Mouse (Mus musculus) myocyte (in vitro differentiated cells): ENCODE measurements around the gene Mau2.

Experiments
- CEBPB ChIP-seq: IDR thresholded peaks from 2 replicates; pipeline ENCODE4 v1.6.1; 2011; ENCODE audit warnings: mild to moderate bottlenecking, moderate library complexity; ENCODE audit not compliant: poor library complexity, insufficient read depth, severe bottlenecking
- E2F4 ChIP-seq: IDR thresholded peaks from one replicate; pipeline ENCODE4 v1.6.1; 2011; ENCODE audit warnings: mild to moderate bottlenecking, control low read depth, moderate library complexity; ENCODE audit not compliant: insufficient read depth
- MAX ChIP-seq: IDR thresholded peaks from one replicate; pipeline ENCODE4 v1.6.1; 2011; ENCODE audit warnings: low read depth, mild to moderate bottlenecking, control low read depth
- MYOD1 ChIP-seq, 3 experiments: IDR thresholded peaks; one replicate each; pipeline ENCODE4 v1.6.1; 2011; ENCODE audit warnings: control low read depth in 2 of 3, low read depth in 2 of 3, mild to moderate bottlenecking in 2 of 3, moderate library complexity in 1 of 3; ENCODE audit not compliant: insufficient read length in 2 of 3, control insufficient read depth in 1 of 3
- MYOG ChIP-seq, 3 experiments: IDR thresholded peaks; one replicate each; pipeline ENCODE4 v1.6.1; 2011; ENCODE audit warnings: control low read depth in 2 of 3, low read depth in 2 of 3, mild to moderate bottlenecking in 2 of 3; ENCODE audit not compliant: insufficient read length in 2 of 3, control insufficient read depth in 1 of 3, insufficient read depth in 1 of 3
- POLR2A ChIP-seq: IDR thresholded peaks from one replicate; pipeline ENCODE4 v1.6.1; 2011; ENCODE audit warnings: low read depth, mild to moderate bottlenecking, control low read depth, moderate library complexity; ENCODE audit not compliant: insufficient read length
- POLR2AphosphoS2 ChIP-seq: IDR thresholded peaks from one replicate; pipeline ENCODE4 v1.6.1; 2011; ENCODE audit warnings: low read depth, control low read depth; ENCODE audit not compliant: insufficient read length
- REST ChIP-seq: IDR thresholded peaks from one replicate; pipeline ENCODE4 v1.6.1; 2011; ENCODE audit warnings: mild to moderate bottlenecking, control low read depth, moderate library complexity; ENCODE audit not compliant: insufficient read depth, insufficient read length
- TCF12 ChIP-seq: IDR thresholded peaks from one replicate; pipeline ENCODE4 v1.6.1; 2011; ENCODE audit warnings: mild to moderate bottlenecking, control low read depth; ENCODE audit not compliant: poor library complexity, insufficient read depth, severe bottlenecking
- USF1 ChIP-seq: IDR thresholded peaks from one replicate; pipeline ENCODE4 v1.6.1; 2011; ENCODE audit warnings: low read depth, mild to moderate bottlenecking, control low read depth, moderate library complexity

DNA sequence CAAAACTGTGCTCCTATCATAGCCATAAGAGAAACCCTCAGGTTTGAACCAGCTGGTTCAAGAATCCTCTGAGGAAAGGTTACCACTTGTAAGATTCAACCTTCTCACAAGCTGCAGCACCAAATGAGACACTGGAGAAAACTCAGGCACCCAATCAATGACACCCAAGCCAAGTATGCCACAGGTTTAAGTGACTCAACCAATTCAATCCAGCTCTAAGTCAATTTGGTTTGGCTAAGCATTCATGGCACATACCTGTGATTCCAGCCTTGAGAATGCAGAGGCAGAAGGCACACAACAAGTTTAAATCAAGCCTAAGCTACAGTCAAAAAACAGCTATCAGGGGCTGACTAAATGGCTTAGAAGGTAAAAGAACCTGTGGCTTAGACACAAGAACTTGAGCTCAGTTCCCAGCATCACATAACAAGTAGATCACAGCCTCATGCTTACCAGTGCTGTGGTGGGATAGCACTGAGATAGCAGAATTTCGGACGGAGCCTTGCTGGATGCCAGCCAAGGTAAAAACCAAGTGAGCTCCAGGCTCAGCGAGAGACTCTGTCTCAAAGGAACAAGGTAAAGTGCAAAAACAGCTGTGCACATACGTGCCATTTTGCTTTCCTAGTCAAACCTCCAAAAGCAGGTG, 75.1 kb downstream of the Mau2 start:
- TF ChIP-seq MYOD1 (IDR thresholded peaks at IDR 0.05; ENCODE audit: control insufficient read depth in 1 of 3, insufficient read length in 2 of 3, low read depth in 2 of 3) (no peak), MAX (no peak), POLR2AphosphoS2 (no peak), TCF12 (no peak), POLR2A (no peak), MYOG (IDR thresholded peaks at IDR 0.05; ENCODE audit: control insufficient read depth in 1 of 3, insufficient read depth in 1 of 3, insufficient read length in 2 of 3, low read depth in 2 of 3) (no peak), CEBPB (no peak), E2F4 (no peak), USF1 (no peak), REST (no peak)
